Mouse (Mus musculus) midbrain, postnatal 0 days (tissue): Measurements from ENCODE around the gene BC017158. TPM values are rescaled to one million over a fixed set of nuclear protein-coding genes. Genes with fewer than 3 reads are reported as not detected.

Experiments used
- ATAC-seq: fragments of 200-750 bp; cut with Nextera tagmentation; 2 replicates; pipeline ENCODE4 v1.8.0; 2017; ENCODE audit warnings: moderate number of reproducible peaks, mild to moderate bottlenecking, moderate TSS enrichment, moderate library complexity; ENCODE audit not compliant: low FRiP score
- DNase-seq: peaks from one replicate; pipeline ENCODE4 v3.0.0-alpha.2; 2015; ENCODE audit warnings: low spot score
- H3K27ac ChIP-seq: fragments of 300-500 bp; sonication (generic); 2 replicates; pipeline ENCODE4 v1.5.1; 2014; ENCODE audit warnings: low read depth, mild to moderate bottlenecking, low read length, mixed read lengths
- H3K27me3 ChIP-seq: fragments of 300-500 bp; sonication (generic); 2 replicates; pipeline ENCODE4 v1.6.1; 2014; ENCODE audit warnings: low read length, control low read depth, mixed read lengths; ENCODE audit not compliant: insufficient read depth
- H3K36me3 ChIP-seq: fragments of 300-500 bp; sonication (generic); 2 replicates; pipeline ENCODE4 v1.6.1; 2014; ENCODE audit warnings: low read length, control low read depth, mixed read lengths; ENCODE audit not compliant: insufficient read depth
- H3K4me1 ChIP-seq: fragments of 300-500 bp; sonication (generic); 2 replicates; pipeline ENCODE4 v1.6.1; 2014; ENCODE audit warnings: mild to moderate bottlenecking, control low read depth, antibody characterized with exemption, low read length, mixed read lengths; ENCODE audit not compliant: insufficient read depth
- H3K4me2 ChIP-seq: fragments of 300-500 bp; sonication (generic); 2 replicates; pipeline ENCODE4 v1.6.1; 2014; ENCODE audit warnings: low read depth, mild to moderate bottlenecking, low read length, mixed read lengths; ENCODE audit not compliant: poor library complexity, severe bottlenecking
- H3K4me3 ChIP-seq: fragments of 300-500 bp; sonication (generic); 2 replicates; pipeline ENCODE4 v1.5.1; 2014; ENCODE audit warnings: low read depth, mild to moderate bottlenecking, low read length, moderate library complexity
- H3K9ac ChIP-seq: fragments of 300-500 bp; sonication (generic); replicated peaks from 2 replicates; pipeline ENCODE4 v1.6.1; 2014; ENCODE audit warnings: mild to moderate bottlenecking, low read length, moderate library complexity, mixed read lengths; ENCODE audit not compliant: poor library complexity, severe bottlenecking
- H3K9me3 ChIP-seq: fragments of 300-500 bp; sonication (generic); 2 replicates; pipeline ENCODE4 v1.6.1; 2016; ENCODE audit warnings: low read length, control low read depth
- CTCF ChIP-seq: IDR thresholded peaks from 2 replicates; pipeline ENCODE4 v1.5.1; 2016; ENCODE audit warnings: antibody characterized with exemption, mild to moderate bottlenecking
- WGBS: fragments of 180-500 bp; shearing (Covaris S2); extraction: QIAGEN DNeasy Blood & Tissue Kit; methylation state at CpG from one replicate; pipeline ENCODE4 v1.1.7; 2014; 5-methylcytosine and 5-hydroxymethylcytosine counted together
- polyA plus RNA-seq: library from polyadenylated mRNA; unstranded; fragments of >200 nt; fragmentation: Nextera tagmentation; extraction: Ambion mirVana; gene quantifications from 2 replicates; pipeline ENCODE4 v1.2.1, GENCODE M21; 2015
- total RNA-seq: library from RNA; depleted of rRNA; stranded (reverse); fragments of >200 nt; gene quantifications from 2 replicates; pipeline ENCODE4 v1.2.3, GENCODE M21; 2014

BC017158 gene
- total and polyA plus RNA-seq, 2 experiments from 2014 or later = 17.9 to 28.0 TPM

- Histone ChIP-seq H3K36me3 (peaks cover 4% of the 10 kb centered on the region; the same call in 1 of the 2 replicates), H3K4me1 (peaks cover 5% of the 10 kb centered on the region; the same call in 1 of the 2 replicates), H3K27me3 (no peaks in the 10 kb centered on the region), H3K4me2 (peak overlapping the region; percentile 86), H3K27ac (0 out of 2 replicates have a peak overlapping the region, but pooled peaks have one; percentile 63), H3K9me3 (no peaks in the 10 kb centered on the region), H3K4me3 (peak overlapping the region; percentile 89), H3K9ac (peak overlapping the region; percentile 83)
- ATAC-seq (no peak; the same call in 1 of the 2 replicates), DNase-seq (no peak)
- TF ChIP-seq CTCF = no peak
- 38% methylated on average over 10 of the region's 10 CpGs for WGBS
Observed at GRCm38 (mm10) chr7:128297291-128297616, 716 bp downstream of the BC017158 start.

GRCm38 (mm10) chr7:128296514-128296913 is 1.5 kb downstream of the BC017158 start:
- H3K4me1 ChIP-seq = peaks cover 5% of the 10 kb centered on the region; the same call in 1 of the 2 replicates
- no peak overlapping the region for H3K9ac ChIP-seq
- no peaks in the 10 kb centered on the region for H3K9me3 ChIP-seq
- no peak overlapping the region for H3K4me2 ChIP-seq
- DNase-seq (no peak), ATAC-seq (no peak)
- 66% methylated on average over 3 of the region's 3 CpGs for WGBS
- no peak for TF ChIP-seq CTCF
- no peaks in the 10 kb centered on the region for H3K27me3 ChIP-seq
- H3K27ac ChIP-seq = no peak overlapping the region
- peaks cover 4% of the 10 kb centered on the region; the same call in 1 of the 2 replicates for H3K36me3 ChIP-seq
- no peak overlapping the region for H3K4me3 ChIP-seq

- Histone ChIP-seq H3K4me2 (no peak overlapping the region), H3K36me3 (peaks cover 12% of the 10 kb centered on the region), H3K4me1 (peaks cover 5% of the 10 kb centered on the region; the same call in 1 of the 2 replicates), H3K9me3 (no peaks in the 10 kb centered on the region), H3K27ac (no peak overlapping the region), H3K4me3 (no peak overlapping the region), H3K27me3 (no peaks in the 10 kb centered on the region), H3K9ac (no peak overlapping the region)
- no peak for DNase-seq
- ATAC-seq = no peak
- TF ChIP-seq CTCF = no peak
- 95% methylated on average over 10 of the region's 10 CpGs for WGBS
Observed at GRCm38 (mm10) chr7:128294785-128295184, 3.2 kb downstream of the BC017158 start.

- H3K9ac ChIP-seq = no peak overlapping the region
- H3K27me3 ChIP-seq = no peaks in the 10 kb centered on the region
- DNase-seq (peak; percentile 37), ATAC-seq (no peak)
- H3K4me3 ChIP-seq = no peak overlapping the region
- no peak overlapping the region for H3K4me2 ChIP-seq
- TF ChIP-seq CTCF = peak; percentile 41
- H3K27ac ChIP-seq = no peak overlapping the region
- H3K9me3 ChIP-seq = no peaks in the 10 kb centered on the region
- no peaks in the 10 kb centered on the region for H3K4me1 ChIP-seq
- peaks cover 30% of the 10 kb centered on the region for H3K36me3 ChIP-seq
- 18% methylated on average over 9 of the region's 9 CpGs for WGBS
Observed at GRCm38 (mm10) chr7:128288923-128289544, 8.9 kb downstream of the BC017158 start.

GRCm38 (mm10) chr7:128285060-128285459 is 12.9 kb downstream of the BC017158 start:
- 90% methylated on average over 8 of the region's 8 CpGs for WGBS
- Histone ChIP-seq H3K4me1 (no peaks in the 10 kb centered on the region), H3K36me3 (peaks cover 23% of the 10 kb centered on the region), H3K9me3 (no peaks in the 10 kb centered on the region), H3K27ac (no peak overlapping the region), H3K9ac (no peak overlapping the region), H3K4me3 (no peak overlapping the region), H3K27me3 (no peaks in the 10 kb centered on the region), H3K4me2 (no peak overlapping the region)
- TF ChIP-seq CTCF = no peak
- DNase-seq (no peak), ATAC-seq (no peak)

- Histone ChIP-seq H3K9me3 (no peaks in the 10 kb centered on the region), H3K36me3 (peaks cover 16% of the 10 kb centered on the region), H3K4me3 (no peak overlapping the region), H3K4me1 (no peaks in the 10 kb centered on the region), H3K9ac (no peak overlapping the region), H3K27me3 (no peaks in the 10 kb centered on the region), H3K4me2 (no peak overlapping the region), H3K27ac (no peak overlapping the region)
- DNase-seq (no peak), ATAC-seq (no peak)
- 51% methylated on average over 5 of the region's 5 CpGs for WGBS
- no peak for TF ChIP-seq CTCF
Observed at GRCm38 (mm10) chr7:128284047-128284446, 13.9 kb downstream of the BC017158 start.
